Mouse (Mus musculus): ENCODE measurements around the gene Olfr502. TPM values are rescaled to one million over a fixed set of nuclear protein-coding genes. Genes with fewer than 3 reads are reported as not detected.
"Not testable (repeated sequence)": the region's sequence is repeated elsewhere in the genome, so short reads cannot be mapped to it uniquely, and the experiment has no call there.

Gene Olfr502
- not detected in 2 replicates for polyA plus RNA-seq (2014; fragmentation: Nextera tagmentation; extraction: Ambion mirVana)

DNA sequence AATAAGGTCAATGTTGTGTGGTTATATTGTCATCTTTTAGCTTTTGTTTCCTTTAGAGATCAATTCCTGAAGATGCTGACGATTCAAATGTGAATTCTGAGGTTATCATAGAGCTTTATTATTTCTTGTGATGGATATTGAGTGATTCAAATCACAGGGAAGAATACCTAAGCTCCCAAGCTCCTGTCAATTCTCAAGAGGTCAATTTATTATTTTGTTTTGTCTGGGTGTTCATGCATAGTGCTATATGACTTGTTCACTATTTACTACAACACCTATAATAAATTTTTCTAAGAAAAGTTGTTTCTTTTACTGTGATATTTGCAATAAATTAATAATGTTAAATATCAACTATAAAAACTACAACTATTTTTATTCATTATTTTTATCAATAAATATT lies at the start of gene Olfr502:
TSS of gene Olfr502 (minus strand) at position 101 of the 400 bp plus-strand sequence.
- Histone ChIP-seq H3K4me3 (ENCODE audit: low read depth, low read length) (no peak within 1 kb of the TSS), H3K36me3 (ENCODE audit: control insufficient read depth, insufficient read depth, low read length) (no peaks in the 10 kb centered on the region), H3K27ac (ENCODE audit: low read depth, low read length) (no peak within 1 kb of the TSS), H3K9ac (ENCODE audit: low read depth, low read length) (no peak within 1 kb of the TSS), H3K27me3 (ENCODE audit: control insufficient read depth, insufficient read depth, low read length) (no peaks in the 10 kb centered on the region), H3K9me3 (replicated peaks; ENCODE audit: control insufficient read depth, low read length) (peaks cover 7% of the 10 kb centered on the region; the same call in 1 of the 2 replicates), H3K4me1 (ENCODE audit: control insufficient read depth, insufficient read depth, low read length) (no peaks in the 10 kb centered on the region), H3K4me2 (no peak within 1 kb of the TSS)
- ATAC-seq (replicated peaks; ENCODE audit: insufficient number of reproducible peaks, low FRiP score, low TSS enrichment), result no peak
- 65% methylated on average over 1 of the region's 1 CpGs for WGBS (ENCODE audit: insufficient replicate concordance)

DNA sequence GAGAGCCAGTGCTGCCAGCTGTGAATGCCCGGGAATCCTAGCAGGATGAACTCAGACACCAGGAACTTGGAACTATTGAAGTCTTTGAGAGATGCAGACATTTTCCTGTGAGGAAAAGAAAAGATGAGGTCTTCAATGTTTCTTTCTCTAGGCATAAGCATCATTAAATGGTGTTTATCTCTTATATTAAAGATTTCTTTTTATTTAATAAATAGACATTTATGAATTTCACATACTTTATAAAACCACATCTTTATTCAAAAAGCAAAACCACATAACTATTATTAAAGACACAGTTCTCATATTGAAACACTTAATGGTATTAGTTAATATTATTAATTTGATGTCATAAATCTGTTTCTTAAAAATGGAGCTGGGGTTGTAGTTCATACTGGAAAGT lies 40.8 kb upstream of the Olfr502 start, which contains the start of gene Olfr504:
TSS of gene Olfr504 (minus strand) at position 101 of the 400 bp plus-strand sequence.
- H3K9ac ChIP-seq (ENCODE audit: low read depth, low read length), result no peak within 1 kb of the TSS
- WGBS (ENCODE audit: insufficient replicate concordance), result 70% methylated on average over 1 of the region's 1 CpGs
- ATAC-seq (replicated peaks; ENCODE audit: insufficient number of reproducible peaks, low FRiP score, low TSS enrichment), result no peak

GRCm38 (mm10) chr7:108544227-108544626 lies 19.4 kb upstream of the Olfr502 start, which contains the start of gene Olfr503:
TSS of gene Olfr503 (plus strand) at chr7:108544527.
- H3K4me1 ChIP-seq (ENCODE audit: control insufficient read depth, insufficient read depth, low read length); H3K9me3 ChIP-seq (replicated peaks; ENCODE audit: control insufficient read depth, low read length); H3K4me3 ChIP-seq (ENCODE audit: low read depth, low read length); H3K9ac ChIP-seq (ENCODE audit: low read depth, low read length); ATAC-seq (replicated peaks; ENCODE audit: insufficient number of reproducible peaks, low FRiP score, low TSS enrichment); H3K4me2 ChIP-seq; H3K36me3 ChIP-seq (ENCODE audit: control insufficient read depth, insufficient read depth, low read length); H3K27ac ChIP-seq (ENCODE audit: low read depth, low read length); H3K27me3 ChIP-seq (ENCODE audit: control insufficient read depth, insufficient read depth, low read length): not testable (repeated sequence)
- 52% methylated on average over 1 of the region's 1 CpGs for WGBS (ENCODE audit: insufficient replicate concordance)

More for the DNA sequence above, 40.8 kb upstream of the Olfr502 start, which contains the start of gene Olfr504:
- H3K4me3 ChIP-seq (ENCODE audit: low read depth, low read length), result no peak within 1 kb of the TSS
- no peaks in the 10 kb centered on the region; the same call in 1 of the 2 replicates for H3K9me3 ChIP-seq (replicated peaks; ENCODE audit: control insufficient read depth, low read length)
- no peak within 1 kb of the TSS for H3K27ac ChIP-seq (ENCODE audit: low read depth, low read length)
- H3K4me1 ChIP-seq (ENCODE audit: control insufficient read depth, insufficient read depth, low read length), result no peaks in the 10 kb centered on the region
- no peaks in the 10 kb centered on the region for H3K36me3 ChIP-seq (ENCODE audit: control insufficient read depth, insufficient read depth, low read length)
- no peak within 1 kb of the TSS for H3K4me2 ChIP-seq
- H3K27me3 ChIP-seq (ENCODE audit: control insufficient read depth, insufficient read depth, low read length), result no peaks in the 10 kb centered on the region

GRCm38 (mm10) chr7:108542416-108542815 lies 17.6 kb upstream of the Olfr502 start:
- H3K9me3 ChIP-seq (replicated peaks; ENCODE audit: control insufficient read depth, low read length), result no peaks in the 10 kb centered on the region
- no peak overlapping the region for H3K4me2 ChIP-seq
- 69% methylated on average over 13 of the region's 13 CpGs for WGBS (ENCODE audit: insufficient replicate concordance)
- H3K9ac ChIP-seq (ENCODE audit: low read depth, low read length), result no peak overlapping the region
- no peaks in the 10 kb centered on the region for H3K27me3 ChIP-seq (ENCODE audit: control insufficient read depth, insufficient read depth, low read length)
- H3K4me3 ChIP-seq (ENCODE audit: low read depth, low read length), result no peak overlapping the region
- H3K27ac ChIP-seq (ENCODE audit: low read depth, low read length), result no peak overlapping the region
- no peak for ATAC-seq (replicated peaks; ENCODE audit: insufficient number of reproducible peaks, low FRiP score, low TSS enrichment)
- H3K36me3 ChIP-seq (ENCODE audit: control insufficient read depth, insufficient read depth, low read length), result no peaks in the 10 kb centered on the region
- no peaks in the 10 kb centered on the region for H3K4me1 ChIP-seq (ENCODE audit: control insufficient read depth, insufficient read depth, low read length)

Other genes with a start within 250 kb of the Olfr502 start
- not detected in 2 replicates for gene Olfr490, start 236.1 kb downstream of the Olfr502 start, polyA plus RNA-seq (2014; fragmentation: Nextera tagmentation; extraction: Ambion mirVana)
- gene Olfr491, start 211.6 kb downstream of the Olfr502 start, polyA plus RNA-seq (2014; fragmentation: Nextera tagmentation; extraction: Ambion mirVana), result not detected in 2 replicates
- gene Olfr492, start 201.4 kb downstream of the Olfr502 start, polyA plus RNA-seq (2014; fragmentation: Nextera tagmentation; extraction: Ambion mirVana), result not detected in 2 replicates
- not detected in 2 replicates for gene Olfr493, start 178.1 kb downstream of the Olfr502 start, polyA plus RNA-seq (2014; fragmentation: Nextera tagmentation; extraction: Ambion mirVana)
- not detected in 2 replicates for gene Olfr494, start 159.7 kb downstream of the Olfr502 start, polyA plus RNA-seq (2014; fragmentation: Nextera tagmentation; extraction: Ambion mirVana)
- not detected in 2 replicates for gene Olfr495, start 131.9 kb downstream of the Olfr502 start, polyA plus RNA-seq (2014; fragmentation: Nextera tagmentation; extraction: Ambion mirVana)
- gene Olfr497, start 104.6 kb downstream of the Olfr502 start, polyA plus RNA-seq (2014; fragmentation: Nextera tagmentation; extraction: Ambion mirVana), result not detected in 2 replicates
- not detected in 2 replicates for gene Olfr498, start 59.7 kb downstream of the Olfr502 start, polyA plus RNA-seq (2014; fragmentation: Nextera tagmentation; extraction: Ambion mirVana)
- gene Olfr503, start 19.5 kb upstream of the Olfr502 start, polyA plus RNA-seq (2014; fragmentation: Nextera tagmentation; extraction: Ambion mirVana), result not detected in 2 replicates
- not detected in 2 replicates for gene Olfr504, start 40.7 kb upstream of the Olfr502 start, polyA plus RNA-seq (2014; fragmentation: Nextera tagmentation; extraction: Ambion mirVana)
- not detected in 2 replicates for gene Olfr506, start 85.7 kb upstream of the Olfr502 start, polyA plus RNA-seq (2014; fragmentation: Nextera tagmentation; extraction: Ambion mirVana)
- not detected in 2 replicates for gene Olfr507, start 96.7 kb upstream of the Olfr502 start, polyA plus RNA-seq (2014; fragmentation: Nextera tagmentation; extraction: Ambion mirVana)
- not detected in 2 replicates for gene Olfr508, start 104.9 kb upstream of the Olfr502 start, polyA plus RNA-seq (2014; fragmentation: Nextera tagmentation; extraction: Ambion mirVana)
- not detected in 2 replicates for gene Olfr509, start 126.8 kb upstream of the Olfr502 start, polyA plus RNA-seq (2014; fragmentation: Nextera tagmentation; extraction: Ambion mirVana)
- not detected in 2 replicates for gene Olfr510, start 141.4 kb upstream of the Olfr502 start, polyA plus RNA-seq (2014; fragmentation: Nextera tagmentation; extraction: Ambion mirVana)
- not detected in 2 replicates for gene Olfr512, start 188.3 kb upstream of the Olfr502 start, polyA plus RNA-seq (2014; fragmentation: Nextera tagmentation; extraction: Ambion mirVana)
- not detected in 2 replicates for gene Olfr513, start 225.9 kb upstream of the Olfr502 start, polyA plus RNA-seq (2014; fragmentation: Nextera tagmentation; extraction: Ambion mirVana)